Mouse (Mus musculus) left cerebral cortex, adult 18-20 months (tissue): ENCODE data around the gene Vpreb3. TPM values are rescaled to one million over a fixed set of nuclear protein-coding genes. Genes with fewer than 3 reads are reported as not detected.

Experiments
- DNase-seq, 2 experiments: peaks; one replicate each; pipeline ENCODE4 v3.0.0; 2021 to 2022; ENCODE audit warnings: low spot score in 2 of 2, mixed read lengths in 1 of 2
- long read RNA-seq, 2 experiments: library from polyadenylated mRNA; stranded (forward); transcript quantifications; one replicate each; pipeline ENCODE4 v2.0.0; 2021
- total RNA-seq, 2 experiments: library from RNA; stranded (reverse); gene quantifications; 2 replicates each; pipeline ENCODE4 v1.2.3; 2021

Vpreb3 gene
- total RNA-seq: not detected
- long read RNA-seq, experiment 1: 0 reads
- long read RNA-seq, experiment 2: 0 reads

GRCm38 (mm10) chr10:75942736-75943477, at the start of gene Vpreb3:
Gene Vpreb3, plus strand, starts transcription at chr10:75943057.
- DNase-seq: no peak

GRCm38 (mm10) chr10:75893089-75893750, 49.6 kb upstream of the Vpreb3 start, which contains the start of gene Derl3:
Gene Derl3, plus strand, starts transcription at chr10:75893413.
- peak; percentile 92 to 98 for DNase-seq

- DNase-seq: no peak
Measured at GRCm38 (mm10) chr10:75894601-75895000, 48.3 kb upstream of the Vpreb3 start.

- DNase-seq: no peak
Measured at GRCm38 (mm10) chr10:75895730-75896129, 47.1 kb upstream of the Vpreb3 start.

DNA sequence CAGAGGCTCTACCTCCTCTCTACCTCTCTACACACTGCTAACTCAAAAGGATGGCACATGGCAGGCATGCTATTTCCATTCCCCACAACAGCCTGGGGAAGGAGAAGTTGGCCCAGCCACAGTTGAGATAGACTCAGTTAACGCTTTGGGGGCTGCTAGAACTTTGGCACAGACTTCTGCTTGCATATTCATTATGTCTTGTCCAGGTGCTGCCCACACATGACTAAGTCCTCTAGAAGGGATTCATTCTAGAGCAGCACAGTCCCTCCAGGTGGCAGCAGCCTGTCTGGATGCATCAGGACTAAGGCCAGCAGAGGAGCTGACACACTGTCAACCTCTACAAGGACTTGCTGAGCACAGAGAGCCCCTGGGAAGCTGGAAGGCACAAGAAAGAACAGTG, 46.6 kb upstream of the Vpreb3 start:
- DNase-seq: peak; percentile 40 to 57

GRCm38 (mm10) chr10:75897373-75897772, 45.5 kb upstream of the Vpreb3 start:
- peak; percentile 64 to 82 for DNase-seq

DNA sequence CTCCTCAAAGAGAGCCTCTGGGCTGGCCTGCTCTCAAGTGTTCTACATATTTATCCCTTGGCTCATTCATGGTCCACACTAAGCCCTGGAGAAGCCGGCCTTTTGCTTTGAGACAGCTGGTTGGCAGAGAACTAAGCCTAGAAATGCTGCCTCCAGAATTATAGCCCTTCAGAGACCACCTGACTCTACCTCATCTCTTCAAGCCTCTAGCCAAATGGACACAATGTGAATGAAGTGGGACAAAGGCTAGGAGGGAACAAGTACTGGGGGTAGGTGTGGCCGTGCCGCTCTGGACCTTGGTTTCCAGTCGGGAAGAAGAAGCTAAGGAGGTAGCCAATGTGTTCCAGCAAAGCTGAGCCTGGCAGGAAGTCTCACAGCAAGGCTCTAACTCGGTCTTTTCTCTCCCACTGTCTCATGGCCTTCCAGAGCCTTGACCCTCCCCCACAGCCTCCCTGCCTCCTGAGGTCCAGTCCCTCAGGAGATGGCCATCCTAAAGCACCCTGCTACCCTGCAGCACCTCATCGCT, 44.8 kb upstream of the Vpreb3 start:
- DNase-seq: no peak

- peak in 1 of 2 experiments; percentile 33 for DNase-seq
Measured at GRCm38 (mm10) chr10:75898846-75899245, 44.0 kb upstream of the Vpreb3 start.

GRCm38 (mm10) chr10:75904391-75904790, 38.5 kb upstream of the Vpreb3 start:
- no peak for DNase-seq

GRCm38 (mm10) chr10:75906882-75907281, 36.0 kb upstream of the Vpreb3 start:
- DNase-seq: no peak

DNA sequence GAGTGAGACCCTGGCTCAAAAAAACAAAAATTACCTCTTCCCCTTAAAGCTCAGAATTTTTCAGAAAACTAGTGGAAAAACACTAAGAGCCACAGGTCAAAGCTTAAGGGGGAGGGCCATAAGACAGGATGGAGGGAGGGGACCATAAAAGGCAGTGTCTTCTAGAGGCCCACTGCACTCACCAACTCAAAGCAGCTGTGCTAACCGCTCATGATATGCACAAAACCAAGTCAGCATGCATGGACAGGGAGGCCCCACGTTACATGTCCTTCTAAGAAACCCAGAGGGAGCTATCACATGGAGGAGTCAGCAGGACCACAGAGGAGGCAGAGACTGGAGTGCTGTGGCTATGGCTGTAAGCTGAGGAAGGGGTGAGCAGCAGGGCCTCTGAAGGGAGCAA, 32.2 kb upstream of the Vpreb3 start:
- DNase-seq: no peak

DNA sequence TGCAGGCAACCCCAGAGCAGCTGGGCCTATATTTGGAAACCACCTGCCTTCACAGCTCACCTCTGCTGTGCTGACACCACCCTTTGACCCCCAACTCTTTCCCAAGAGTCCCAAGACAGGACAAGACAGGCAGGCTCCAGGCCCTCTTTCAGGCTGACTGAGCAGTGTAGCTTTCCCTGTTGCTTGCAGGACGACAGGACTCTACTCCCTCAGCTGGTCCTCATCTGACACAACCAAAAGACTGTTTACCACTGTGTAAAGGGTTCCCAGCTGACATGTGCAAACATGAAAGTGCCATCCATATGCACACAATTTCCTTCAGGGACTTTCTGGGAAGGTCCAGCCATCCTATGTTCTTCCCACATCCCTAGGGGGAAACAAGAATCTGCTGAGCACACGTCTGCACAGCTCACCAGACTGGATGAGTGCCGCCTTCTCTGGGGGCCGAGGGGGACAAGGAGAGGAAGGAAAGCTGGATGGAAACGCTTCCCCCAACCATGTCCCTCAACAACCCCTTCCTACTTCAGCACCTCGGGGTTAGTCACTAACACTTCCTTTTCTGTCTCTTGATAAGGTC, 29.8 kb upstream of the Vpreb3 start:
- DNase-seq: no peak

DNA sequence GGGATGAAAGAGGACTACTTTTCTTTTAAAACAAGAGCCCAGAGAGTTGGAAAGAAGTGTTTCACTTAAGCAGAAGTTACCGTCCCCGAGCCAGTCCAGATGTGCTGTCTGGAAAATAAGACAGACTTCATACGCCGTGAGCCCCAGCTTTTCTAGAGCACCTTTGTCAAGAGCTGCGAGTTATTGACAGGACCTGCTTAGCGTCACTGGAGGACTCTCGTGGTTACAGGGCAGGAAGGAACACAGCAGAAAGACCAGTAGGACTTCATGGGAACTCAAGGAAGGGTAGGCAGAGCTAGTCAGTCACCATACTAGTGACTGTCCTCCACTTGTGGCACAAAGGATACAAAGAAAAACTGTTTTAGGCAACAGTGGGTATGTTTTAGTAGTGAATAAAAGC, 27.3 kb upstream of the Vpreb3 start:
- DNase-seq: no peak

GRCm38 (mm10) chr10:75916840-75917239, 26.0 kb upstream of the Vpreb3 start:
- no peak for DNase-seq

- no peak for DNase-seq
Measured at GRCm38 (mm10) chr10:75919026-75919425, 23.8 kb upstream of the Vpreb3 start.

DNA sequence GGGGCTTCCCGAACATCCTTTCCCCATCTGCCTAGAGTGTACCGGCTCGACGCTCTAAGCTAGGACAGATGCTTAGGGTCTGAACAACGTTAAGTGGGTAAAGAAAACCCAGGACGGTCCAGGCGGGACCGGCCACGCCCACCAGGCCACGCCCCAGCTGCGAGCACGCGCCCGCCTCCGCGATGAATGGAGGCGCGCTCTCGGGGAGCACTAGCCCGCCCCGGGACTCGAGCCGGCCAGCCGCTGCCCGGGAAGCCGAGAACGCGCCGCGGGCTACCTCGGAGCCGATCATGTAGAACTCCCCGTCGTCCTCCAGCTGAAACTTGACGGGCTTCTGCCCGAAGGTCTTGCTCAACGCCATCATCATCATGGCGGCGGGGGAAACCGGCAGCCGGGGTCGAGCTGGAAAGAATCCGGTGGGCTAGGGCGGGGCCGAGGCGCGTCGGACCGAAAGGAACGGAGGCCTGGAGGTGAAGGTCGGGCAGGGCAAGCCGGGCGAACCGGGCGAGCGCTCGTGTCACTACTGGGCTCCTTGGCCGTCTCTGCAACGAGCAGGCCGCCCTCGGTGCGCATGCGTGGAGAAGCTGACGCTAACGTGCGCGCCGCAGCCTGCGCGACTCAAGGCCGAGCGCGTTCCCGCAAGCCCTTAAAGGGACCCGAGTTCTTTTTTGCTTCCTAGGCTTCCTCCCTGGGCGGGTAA, 21.7 kb upstream of the Vpreb3 start, which contains the start of gene Smarcb1:
TSS of gene Smarcb1 (minus strand) at position 592 of the 700 bp plus-strand sequence.
- DNase-seq: peak; percentile 96

- DNase-seq: no peak
Measured at GRCm38 (mm10) chr10:75921726-75922560, 20.9 kb upstream of the Vpreb3 start.

DNA sequence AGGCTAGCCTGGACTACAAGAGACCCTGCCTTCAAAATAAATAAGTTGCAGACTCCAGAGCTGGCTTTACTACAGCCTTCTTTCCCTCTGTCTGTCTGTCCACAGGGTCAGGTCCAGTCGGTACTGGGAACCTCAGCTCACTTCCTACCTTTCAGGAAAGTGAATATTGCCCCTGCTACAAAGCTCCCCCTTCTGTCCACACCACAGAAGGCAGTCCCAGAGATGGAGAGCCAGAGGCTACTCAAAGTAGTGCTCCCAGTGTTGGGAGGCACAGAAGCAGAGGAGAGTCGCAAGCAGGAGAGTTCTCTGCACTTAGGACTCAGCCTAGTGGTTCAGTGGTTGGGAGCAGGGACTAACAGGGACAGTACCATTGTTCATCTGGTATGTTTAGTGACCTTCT, 18.5 kb upstream of the Vpreb3 start:
- no peak for DNase-seq

GRCm38 (mm10) chr10:75926396-75926795, 16.5 kb upstream of the Vpreb3 start:
- DNase-seq: no peak

DNA sequence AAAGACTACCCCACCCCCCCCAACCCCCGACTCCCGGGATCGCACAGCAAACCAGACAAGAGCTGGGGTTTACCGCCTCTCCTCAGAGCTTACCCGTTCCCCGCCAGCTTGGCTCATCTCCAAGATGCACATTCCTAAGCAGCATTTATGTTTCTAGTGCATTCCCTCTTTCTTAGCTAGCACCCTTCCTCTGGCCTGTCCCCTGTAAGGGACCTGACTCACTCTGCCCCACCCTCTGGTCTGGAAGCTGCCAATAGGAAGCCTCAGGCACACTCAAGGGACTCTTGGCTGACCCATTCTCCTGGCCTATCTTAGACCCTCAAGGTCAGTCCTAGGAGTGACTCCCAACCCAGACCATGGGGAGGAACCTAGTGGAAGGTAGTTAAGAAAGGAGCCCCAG, 12.6 kb upstream of the Vpreb3 start:
- no peak for DNase-seq
